Mouse (Mus musculus) erythroblast, embryonic 14.5 days (primary cell): Measurements from ENCODE around the gene Prlr. TPM values are rescaled to one million over a fixed set of nuclear protein-coding genes. Genes with fewer than 3 reads are reported as not detected.

Source experiments
- H3K27me3 ChIP-seq: 2 replicates; pipeline ENCODE4 v1.6.1; 2012; ENCODE audit warnings: inconsistent platforms; ENCODE audit not compliant: control insufficient read depth
- H3K36me3 ChIP-seq: 2 replicates; pipeline ENCODE4 v1.6.1; 2012; ENCODE audit warnings: mild to moderate bottlenecking, inconsistent platforms; ENCODE audit not compliant: control insufficient read depth
- H3K4me1 ChIP-seq: 2 replicates; pipeline ENCODE4 v1.6.1; 2012; ENCODE audit warnings: inconsistent platforms; ENCODE audit not compliant: control insufficient read depth
- H3K4me3 ChIP-seq: replicated peaks from 2 replicates; pipeline ENCODE3; 2012; ENCODE audit warnings: moderate library complexity, mild to moderate bottlenecking, inconsistent platforms
- H3K9me3 ChIP-seq: 2 replicates; pipeline ENCODE4 v1.6.1; 2012; ENCODE audit warnings: low read length, inconsistent platforms, mixed read lengths; ENCODE audit not compliant: control insufficient read depth
- GATA1 ChIP-seq: IDR thresholded peaks from 2 replicates; pipeline ENCODE4 v1.6.1; 2012; ENCODE audit warnings: low read length, inconsistent platforms, mixed read lengths
- TAL1 ChIP-seq: IDR thresholded peaks from 3 replicates; pipeline ENCODE4 v1.6.1; 2012; ENCODE audit warnings: low read length, inconsistent platforms, mixed read lengths
- polyA plus RNA-seq: library from polyadenylated mRNA; stranded (reverse); fragments of >175 nt; gene quantifications from 2 replicates; pipeline ENCODE4 v1.2.3, GENCODE M21; 2012

Prlr gene
- polyA plus RNA-seq, 1 experiment: not detected

DNA sequence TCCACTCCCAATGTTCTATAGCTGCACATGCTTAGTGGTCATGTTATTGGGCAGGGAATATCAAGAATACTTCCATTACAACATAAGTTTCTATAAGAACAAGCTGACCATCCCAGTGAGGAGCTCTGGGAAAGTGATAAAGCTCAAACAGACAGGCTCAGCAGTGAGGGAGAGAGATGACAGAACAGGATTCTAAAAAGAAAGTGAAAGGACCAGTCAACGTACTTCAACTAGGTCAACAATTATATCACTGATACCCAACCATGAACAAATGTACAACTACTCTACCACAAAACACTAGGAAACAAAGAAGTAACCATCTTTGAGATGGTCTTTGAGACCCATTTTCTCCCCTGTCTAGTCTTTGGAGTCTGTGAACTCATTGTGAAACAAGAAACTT lies 119.5 kb downstream of the Prlr start:
- TF ChIP-seq TAL1 (no peak), GATA1 (no peak)
- Histone ChIP-seq H3K4me1 (no peaks in the 10 kb centered on the region), H3K4me3 (no peak overlapping the region), H3K9me3 (no peaks in the 10 kb centered on the region), H3K36me3 (no peaks in the 10 kb centered on the region), H3K27me3 (no peaks in the 10 kb centered on the region)

DNA sequence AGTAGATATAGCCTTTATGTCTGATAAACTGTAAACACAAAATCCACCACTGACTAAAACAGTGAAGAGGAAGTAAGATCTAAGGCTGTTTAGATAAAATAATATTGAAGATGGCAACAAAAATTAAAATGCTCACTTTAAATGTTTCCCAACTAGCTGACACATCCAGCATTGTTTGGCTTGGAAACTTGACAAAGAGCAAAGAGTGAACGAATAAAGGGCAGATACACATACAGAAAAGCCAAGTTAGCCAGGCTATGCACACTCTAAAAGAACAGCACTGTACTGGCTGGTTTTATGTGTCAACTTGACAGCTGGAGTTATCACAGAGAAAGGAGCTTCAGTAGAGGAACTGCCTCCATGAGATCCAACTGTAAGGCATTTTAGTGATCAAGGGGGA lies 121.0 kb downstream of the Prlr start:
- no peaks in the 10 kb centered on the region for H3K4me1 ChIP-seq

DNA sequence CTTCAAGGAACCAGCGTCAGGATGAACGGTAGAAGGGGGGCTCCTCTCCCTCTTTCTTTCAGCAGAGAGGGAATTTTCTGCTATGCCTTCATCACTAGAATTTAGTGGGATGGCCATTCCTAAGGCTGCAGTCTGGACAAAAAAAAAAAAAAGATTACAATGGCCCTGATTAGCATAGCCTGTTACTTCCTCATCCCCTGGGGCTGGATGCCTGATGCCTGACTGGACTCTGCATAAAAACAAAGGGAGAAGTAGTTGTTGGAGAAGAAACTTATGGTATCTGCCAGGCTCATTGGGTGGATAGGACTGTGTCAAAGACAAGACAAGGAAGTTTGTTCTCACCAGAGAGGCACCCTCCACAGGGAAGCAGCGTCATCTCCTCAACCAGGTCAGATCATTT lies 122.4 kb downstream of the Prlr start:
- H3K4me3 ChIP-seq: no peak overlapping the region
- no peaks in the 10 kb centered on the region for H3K36me3 ChIP-seq
- H3K4me1 ChIP-seq: no peaks in the 10 kb centered on the region
- TF ChIP-seq TAL1 (no peak), GATA1 (no peak)
- H3K27me3 ChIP-seq: no peaks in the 10 kb centered on the region
- H3K9me3 ChIP-seq: no peaks in the 10 kb centered on the region

More for the DNA sequence above, 121.0 kb downstream of the Prlr start:
- no peaks in the 10 kb centered on the region for H3K9me3 ChIP-seq
- H3K4me3 ChIP-seq: no peak overlapping the region
- no peaks in the 10 kb centered on the region for H3K27me3 ChIP-seq
- TF ChIP-seq TAL1 (no peak), GATA1 (no peak)
- no peaks in the 10 kb centered on the region for H3K36me3 ChIP-seq

DNA sequence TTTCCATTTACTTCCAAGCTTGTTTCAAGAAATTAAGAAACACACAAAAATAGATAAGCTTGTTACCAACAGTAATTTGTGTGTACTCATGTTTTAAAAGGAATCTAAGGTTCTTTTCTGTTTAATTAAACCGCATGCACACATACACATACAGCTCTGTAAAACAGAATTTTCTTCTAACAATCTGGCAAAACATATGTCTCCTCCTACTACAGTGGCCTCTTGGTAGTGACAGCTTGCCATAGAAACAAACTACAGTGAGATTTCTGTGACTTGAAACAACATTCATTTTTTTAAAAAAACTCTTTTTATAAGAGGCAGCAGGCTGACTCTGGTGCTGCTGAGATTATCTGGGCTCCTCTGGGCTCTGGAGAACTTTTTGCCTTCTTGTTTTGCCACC lies 129.4 kb downstream of the Prlr start:
- Histone ChIP-seq H3K27me3 (no peaks in the 10 kb centered on the region), H3K9me3 (no peaks in the 10 kb centered on the region), H3K4me1 (no peaks in the 10 kb centered on the region), H3K36me3 (no peaks in the 10 kb centered on the region), H3K4me3 (no peak overlapping the region)
- no peak for TF ChIP-seq GATA1

DNA sequence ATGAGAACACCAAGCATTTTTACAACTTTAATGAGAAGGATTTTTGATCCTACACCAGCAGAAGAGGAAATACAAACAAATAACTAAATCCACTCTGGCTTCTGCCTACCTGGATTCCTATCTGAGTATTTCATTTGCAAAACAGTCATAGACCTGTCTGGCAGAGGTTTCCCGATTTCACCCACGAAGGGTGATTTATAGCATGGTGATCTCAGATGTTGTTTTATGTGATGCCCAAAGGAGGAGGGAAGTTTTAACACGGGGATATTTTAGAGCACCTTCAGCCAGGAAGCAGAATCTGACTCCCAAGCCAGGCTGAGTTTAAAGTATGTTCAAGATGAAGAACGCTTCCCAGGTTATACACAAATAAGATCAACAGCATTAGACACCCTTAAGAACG lies 134.8 kb downstream of the Prlr start:
- Histone ChIP-seq H3K4me1 (no peaks in the 10 kb centered on the region), H3K4me3 (no peak overlapping the region), H3K36me3 (no peaks in the 10 kb centered on the region), H3K9me3 (no peaks in the 10 kb centered on the region), H3K27me3 (no peaks in the 10 kb centered on the region)
- TF ChIP-seq TAL1 (no peak), GATA1 (no peak)

DNA sequence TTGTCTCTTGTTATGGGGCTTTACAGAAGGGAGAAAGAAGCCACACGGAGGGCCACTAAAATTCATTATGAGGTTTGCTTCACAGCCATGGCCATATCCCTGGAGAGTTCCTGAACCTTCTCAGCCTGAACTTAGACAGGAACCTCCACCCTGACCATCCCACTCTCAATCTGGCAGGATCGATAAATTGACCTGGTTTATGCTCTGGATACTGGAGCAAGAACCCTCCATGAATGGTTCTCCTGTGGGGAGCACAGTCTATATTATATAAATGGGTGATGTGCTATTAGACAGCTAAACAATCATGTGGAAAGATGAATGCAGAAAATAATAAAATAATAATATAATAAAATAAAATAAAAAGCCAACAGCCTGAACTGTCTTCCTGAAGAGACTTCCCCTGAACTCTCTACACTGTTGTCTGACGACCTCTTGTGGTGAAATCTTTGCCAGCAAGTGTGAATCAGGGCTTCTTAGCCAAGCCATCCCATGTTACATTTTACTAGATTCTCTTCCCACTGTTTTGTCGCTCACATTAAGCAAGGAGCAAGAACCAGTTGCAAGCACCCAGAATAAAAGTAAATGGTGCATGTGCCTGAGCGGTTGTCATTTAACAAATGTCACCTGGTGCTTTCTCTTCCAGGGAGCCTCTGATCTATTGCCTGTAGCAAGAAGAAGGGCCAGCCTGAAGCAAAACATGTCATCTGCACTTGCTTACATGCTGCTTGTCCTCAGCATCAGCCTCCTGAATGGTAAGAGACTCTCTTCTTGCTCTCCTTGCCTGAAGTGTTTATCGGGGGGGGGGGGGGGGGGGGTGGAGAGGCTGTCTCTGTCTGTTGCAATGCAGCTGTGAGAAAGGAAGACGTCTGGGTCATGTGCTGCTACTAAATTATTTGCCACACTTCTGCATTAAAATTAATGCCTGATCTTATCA lies 136.8 kb downstream of the Prlr start:
- no peak for TF ChIP-seq TAL1
- no peak for TF ChIP-seq GATA1
- Histone ChIP-seq H3K4me1 (no peaks in the 10 kb centered on the region), H3K36me3 (no peaks in the 10 kb centered on the region), H3K4me3 (no peak overlapping the region), H3K9me3 (no peaks in the 10 kb centered on the region), H3K27me3 (no peaks in the 10 kb centered on the region)

DNA sequence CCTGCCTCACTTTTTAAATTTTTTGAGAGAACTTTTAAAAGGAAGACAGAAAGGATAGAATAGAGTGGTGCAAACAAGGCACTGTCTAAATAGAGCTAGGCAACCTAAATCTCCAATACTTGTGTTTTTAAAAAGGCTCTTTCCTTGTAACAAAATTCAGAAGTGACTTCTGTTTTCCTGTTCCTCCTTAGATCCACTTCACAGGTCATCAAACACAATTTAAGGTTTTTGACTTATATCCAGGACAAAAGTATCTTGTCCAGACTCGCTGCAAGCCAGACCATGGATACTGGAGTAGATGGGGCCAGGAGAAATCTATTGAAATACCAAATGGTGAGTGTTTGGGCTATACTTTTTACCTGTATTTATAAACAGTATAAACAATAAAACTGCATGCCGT lies 148.0 kb downstream of the Prlr start, which contains the start of gene Gm21973:
Gene Gm21973 (plus strand): TSS at position 301 of the 400 bp plus-strand sequence.
- Histone ChIP-seq H3K4me1 (no peaks in the 10 kb centered on the region), H3K27me3 (no peaks in the 10 kb centered on the region), H3K9me3 (no peaks in the 10 kb centered on the region), H3K36me3 (no peaks in the 10 kb centered on the region), H3K4me3 (no peak within 1 kb of the TSS)
- TF ChIP-seq TAL1 (no peak), GATA1 (no peak)

DNA sequence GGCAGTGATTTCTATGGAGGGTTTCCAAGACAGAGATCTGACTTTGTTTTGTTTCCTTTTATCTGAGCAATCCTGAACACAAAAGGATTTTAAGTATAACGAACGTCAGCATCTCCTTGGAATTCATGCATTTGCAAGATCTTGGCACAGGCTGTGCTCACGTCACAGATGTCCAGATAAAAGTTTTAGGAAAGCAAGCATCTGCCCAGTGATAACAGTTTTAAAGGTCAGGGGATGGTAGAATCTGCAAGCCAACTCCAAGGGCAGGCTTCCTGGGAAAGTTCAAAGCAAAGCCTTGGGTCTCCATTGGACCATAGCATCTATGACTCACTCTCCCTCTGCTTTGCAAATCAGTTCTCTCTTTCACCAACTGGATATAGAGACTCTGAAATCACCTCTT lies 153.6 kb downstream of the Prlr start:
- no peaks in the 10 kb centered on the region for H3K27me3 ChIP-seq
- no peaks in the 10 kb centered on the region for H3K36me3 ChIP-seq
- H3K9me3 ChIP-seq: no peaks in the 10 kb centered on the region
- no peaks in the 10 kb centered on the region for H3K4me1 ChIP-seq
- no peak overlapping the region for H3K4me3 ChIP-seq
- TF ChIP-seq GATA1 (no peak), TAL1 (no peak)

DNA sequence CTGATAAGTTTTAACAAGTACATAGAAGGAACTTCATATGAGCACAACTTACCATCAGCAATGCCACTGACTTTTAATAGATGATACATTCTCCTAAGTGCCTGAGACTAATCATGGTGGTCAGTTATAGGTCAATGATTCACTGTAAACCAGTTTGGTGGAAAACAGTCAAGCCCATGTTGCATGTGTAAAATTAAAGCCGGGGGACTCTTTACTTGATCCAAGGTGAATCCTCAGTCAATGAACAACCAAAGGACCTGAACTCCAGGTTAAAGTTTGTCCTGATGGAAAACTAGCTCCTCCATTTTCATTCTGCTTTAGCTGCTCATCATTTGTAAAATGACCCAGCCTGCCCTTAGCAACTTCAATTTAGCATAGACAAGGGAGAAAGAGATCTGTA lies 155.5 kb downstream of the Prlr start:
- TF ChIP-seq TAL1 (no peak), GATA1 (no peak)
- no peaks in the 10 kb centered on the region for H3K36me3 ChIP-seq
- no peaks in the 10 kb centered on the region for H3K4me1 ChIP-seq
- H3K4me3 ChIP-seq: no peak overlapping the region
- H3K27me3 ChIP-seq: no peaks in the 10 kb centered on the region
- no peaks in the 10 kb centered on the region for H3K9me3 ChIP-seq
